Mouse (Mus musculus): ENCODE results near the gene Ncor2. TPM values are rescaled to one million over a fixed set of nuclear protein-coding genes. Genes with fewer than 3 reads are reported as not detected.

The Ncor2 gene
- total and polyA plus RNA-seq, 2 experiments, result 7.1 to 15.0 TPM

DNA sequence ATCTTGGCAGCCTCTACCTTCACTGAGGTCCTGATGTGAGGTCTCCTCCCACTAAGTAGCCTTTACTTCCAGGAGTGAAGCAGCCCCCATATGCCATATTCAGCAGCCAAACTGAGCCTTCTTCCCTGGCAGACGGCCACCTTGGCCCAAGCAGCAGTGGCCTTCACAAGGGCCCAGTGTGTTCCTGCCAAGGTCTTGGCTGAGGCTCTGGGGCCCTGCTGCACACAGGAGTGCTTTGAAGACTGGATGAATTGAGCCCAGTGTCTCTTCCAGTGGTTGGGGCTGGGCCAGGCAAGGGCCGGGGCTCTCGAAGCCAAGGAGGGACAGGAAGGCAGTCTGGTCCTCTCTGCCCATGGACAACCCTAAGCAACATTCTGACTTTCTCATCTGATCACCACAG, 42.8 kb upstream of the Ncor2 start:
- Histone ChIP-seq H3K27ac (replicated peaks; ENCODE audit: insufficient read depth, low read depth, low read length) (no peak overlapping the region), H3K27me3 (ENCODE audit: control insufficient read depth, insufficient read depth, low read length) (no peaks in the 10 kb centered on the region), H3K9ac (ENCODE audit: low read depth, low read length) (no peak overlapping the region), H3K36me3 (ENCODE audit: control insufficient read depth, insufficient read depth, low read length) (no peaks in the 10 kb centered on the region), H3K79me2 (ENCODE audit: control insufficient read depth, insufficient read depth, low read length) (no peaks in the 10 kb centered on the region), H3K4me1 (ENCODE audit: control insufficient read depth, insufficient read depth, low read length) (peaks cover 9% of the 10 kb centered on the region), H3K4me3 (ENCODE audit: insufficient read depth, low read depth, low read length) (no peak overlapping the region)
- DNase-seq (ENCODE audit: extremely low read depth, low read depth, low spot score), result no peak
- TF ChIP-seq POLR2A (IDR thresholded peaks at IDR 0.05; ENCODE audit: extremely low read depth, insufficient read depth, low read length) (no peak), CTCF (IDR thresholded peaks at IDR 0.05; ENCODE audit: low read depth, low read length) (no peak)
- 79% methylated on average over 3 of the region's 3 CpGs for WGBS

DNA sequence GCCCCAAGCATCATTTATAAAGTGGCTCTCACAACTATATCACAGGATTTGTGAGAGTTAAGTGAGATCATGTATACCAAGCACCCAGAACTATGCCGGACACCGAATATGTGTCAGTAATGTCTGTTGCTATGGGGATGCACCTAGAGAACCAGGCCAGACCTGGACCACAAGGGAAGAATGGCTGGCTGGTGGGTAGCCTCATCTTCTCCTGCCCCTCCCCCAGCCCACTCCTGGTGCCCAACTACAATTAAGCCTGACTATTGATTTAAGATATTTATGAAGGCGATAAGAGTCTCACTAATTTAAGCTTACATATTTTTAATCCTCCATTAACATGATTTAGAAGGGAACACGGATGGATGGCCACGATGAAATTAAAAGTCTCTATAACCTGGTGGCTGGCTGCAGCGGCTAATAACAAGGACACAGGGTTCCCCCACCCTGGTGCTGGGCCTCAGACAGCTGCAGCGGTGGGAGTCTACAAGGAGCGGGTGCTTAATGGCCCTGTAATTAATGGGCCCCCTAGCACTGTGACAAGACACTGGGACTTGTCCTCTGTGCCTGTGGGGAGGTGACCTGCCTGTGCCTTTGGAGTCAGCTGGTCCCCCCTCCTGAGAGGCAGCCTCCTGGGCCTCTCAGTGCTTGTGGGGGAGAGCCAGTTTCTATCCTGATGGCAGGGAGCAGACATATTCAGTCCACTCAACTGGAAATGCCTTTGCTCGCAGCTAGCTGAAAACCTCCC, 38.6 kb upstream of the Ncor2 start:
- Histone ChIP-seq H3K27ac (replicated peaks; ENCODE audit: insufficient read depth, low read depth, low read length) (no peak overlapping the region), H3K36me3 (ENCODE audit: control insufficient read depth, insufficient read depth, low read length) (no peaks in the 10 kb centered on the region), H3K27me3 (ENCODE audit: control insufficient read depth, insufficient read depth, low read length) (no peaks in the 10 kb centered on the region), H3K79me2 (ENCODE audit: control insufficient read depth, insufficient read depth, low read length) (no peaks in the 10 kb centered on the region), H3K4me3 (ENCODE audit: insufficient read depth, low read depth, low read length) (no peak overlapping the region), H3K9ac (ENCODE audit: low read depth, low read length) (no peak overlapping the region), H3K4me1 (ENCODE audit: control insufficient read depth, insufficient read depth, low read length) (peaks cover 5% of the 10 kb centered on the region; the same call in 1 of the 2 replicates)
- TF ChIP-seq CTCF (IDR thresholded peaks at IDR 0.05; ENCODE audit: low read depth, low read length), result no peak
- TF ChIP-seq POLR2A (IDR thresholded peaks at IDR 0.05; ENCODE audit: extremely low read depth, insufficient read depth, low read length), result no peak
- 94% methylated on average over 9 of the region's 9 CpGs for WGBS
- no peak for DNase-seq (ENCODE audit: extremely low read depth, low read depth, low spot score)

DNA sequence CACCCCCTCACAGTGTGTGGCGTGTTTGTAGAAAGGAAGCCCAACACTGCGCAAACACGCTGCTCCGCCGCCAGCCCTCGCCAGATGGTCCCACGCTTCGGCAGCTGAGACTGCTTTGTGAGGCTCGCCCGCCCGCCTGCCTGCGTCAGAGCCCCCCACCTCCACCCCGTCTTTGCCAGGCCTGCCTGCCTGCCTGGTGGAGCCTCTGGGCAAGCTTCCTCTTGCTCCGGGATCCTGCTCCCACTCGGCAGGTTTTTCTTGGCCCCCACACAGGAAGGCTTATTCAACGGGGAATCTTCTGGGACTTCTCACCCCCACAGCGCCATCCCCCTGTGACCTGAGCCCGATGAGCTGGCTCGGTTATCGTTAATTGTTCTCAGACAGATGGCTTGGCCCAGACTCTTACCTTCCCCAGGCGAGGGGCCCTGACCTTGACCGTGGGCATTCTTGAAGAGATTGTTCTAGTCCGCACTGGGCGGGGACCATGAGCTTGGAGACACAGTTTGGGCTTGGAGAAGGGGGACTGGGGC, 37.0 kb upstream of the Ncor2 start:
- WGBS, result 15% methylated on average over 24 of the region's 24 CpGs
- Histone ChIP-seq H3K36me3 (ENCODE audit: control insufficient read depth, insufficient read depth, low read length) (no peaks in the 10 kb centered on the region), H3K27me3 (ENCODE audit: control insufficient read depth, insufficient read depth, low read length) (no peaks in the 10 kb centered on the region), H3K27ac (replicated peaks; ENCODE audit: insufficient read depth, low read depth, low read length) (no peak overlapping the region), H3K79me2 (ENCODE audit: control insufficient read depth, insufficient read depth, low read length) (no peaks in the 10 kb centered on the region), H3K4me1 (ENCODE audit: control insufficient read depth, insufficient read depth, low read length) (peaks cover 5% of the 10 kb centered on the region; the same call in 1 of the 2 replicates), H3K9ac (ENCODE audit: low read depth, low read length) (peak overlapping the region; percentile 38), H3K4me3 (ENCODE audit: insufficient read depth, low read depth, low read length) (peak overlapping the region; percentile 8; the same call in 1 of the 2 replicates)
- DNase-seq (ENCODE audit: extremely low read depth, low read depth, low spot score), result no peak
- TF ChIP-seq CTCF (IDR thresholded peaks at IDR 0.05; ENCODE audit: low read depth, low read length) (no peak), POLR2A (IDR thresholded peaks at IDR 0.05; ENCODE audit: extremely low read depth, insufficient read depth, low read length) (no peak)

DNA sequence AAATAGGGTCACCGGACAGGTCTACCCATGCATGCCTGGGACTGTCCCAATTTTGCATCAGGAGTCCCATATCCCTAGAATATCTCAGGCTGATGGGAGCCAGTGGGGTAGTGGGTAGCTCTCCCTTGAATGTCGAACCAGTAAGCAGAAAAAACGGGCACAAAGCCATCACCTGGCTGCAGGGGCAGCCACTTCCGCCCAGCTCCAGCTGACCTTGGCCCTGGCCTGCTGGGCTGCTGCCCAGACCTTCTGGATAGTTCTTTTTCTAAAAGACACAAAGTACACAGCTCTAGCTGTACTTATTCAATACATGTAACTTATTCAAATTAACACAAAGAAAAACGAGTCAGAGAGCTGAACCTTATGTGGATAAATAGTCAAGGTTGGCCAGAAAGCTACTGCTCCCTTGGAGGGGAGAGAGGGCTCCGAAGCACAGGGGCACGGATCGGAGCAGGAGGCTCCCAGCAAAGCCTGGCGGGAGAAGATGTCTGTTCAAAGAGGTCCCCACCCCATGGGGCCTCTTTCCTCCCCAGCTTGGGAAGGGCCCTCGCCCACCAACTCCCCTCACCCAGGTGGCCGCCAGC, 36.4 kb upstream of the Ncor2 start:
- no peaks in the 10 kb centered on the region for H3K27me3 ChIP-seq (ENCODE audit: control insufficient read depth, insufficient read depth, low read length)
- H3K36me3 ChIP-seq (ENCODE audit: control insufficient read depth, insufficient read depth, low read length), result no peaks in the 10 kb centered on the region
- peak overlapping the region; percentile 38 for H3K9ac ChIP-seq (ENCODE audit: low read depth, low read length)
- peak; percentile 80 for DNase-seq (ENCODE audit: extremely low read depth, low read depth, low spot score)
- no peak overlapping the region for H3K27ac ChIP-seq (replicated peaks; ENCODE audit: insufficient read depth, low read depth, low read length)
- 9% methylated on average over 11 of the region's 11 CpGs for WGBS
- peaks cover 5% of the 10 kb centered on the region; the same call in 1 of the 2 replicates for H3K4me1 ChIP-seq (ENCODE audit: control insufficient read depth, insufficient read depth, low read length)
- TF ChIP-seq POLR2A (IDR thresholded peaks at IDR 0.05; ENCODE audit: extremely low read depth, insufficient read depth, low read length) (no peak), CTCF (IDR thresholded peaks at IDR 0.05; ENCODE audit: low read depth, low read length) (no peak)
- H3K79me2 ChIP-seq (ENCODE audit: control insufficient read depth, insufficient read depth, low read length), result no peaks in the 10 kb centered on the region
- H3K4me3 ChIP-seq (ENCODE audit: insufficient read depth, low read depth, low read length), result peak overlapping the region; percentile 8; the same call in 1 of the 2 replicates

DNA sequence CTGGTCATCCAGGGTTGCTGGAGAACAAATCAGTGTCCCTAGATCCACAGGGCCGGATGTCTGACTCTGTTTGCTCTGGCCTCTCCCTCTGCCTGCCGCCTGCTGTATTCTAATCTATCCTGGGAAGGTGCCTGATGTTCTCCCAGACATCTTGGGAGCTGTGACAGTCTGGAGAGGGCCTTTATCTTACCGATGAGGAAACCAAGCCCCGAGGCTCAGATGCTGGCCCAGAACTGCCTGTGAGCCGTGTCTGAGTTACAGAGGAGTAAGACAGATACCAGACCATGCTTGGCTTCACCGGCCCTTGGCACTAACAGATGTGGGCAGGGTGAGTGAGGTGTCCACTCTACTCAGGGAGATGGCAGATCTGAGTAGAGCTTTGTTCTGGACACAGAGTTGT, 35.0 kb upstream of the Ncor2 start:
- H3K9ac ChIP-seq (ENCODE audit: low read depth, low read length), result no peak overlapping the region
- peaks cover 5% of the 10 kb centered on the region; the same call in 1 of the 2 replicates for H3K4me1 ChIP-seq (ENCODE audit: control insufficient read depth, insufficient read depth, low read length)
- WGBS, result 45% methylated on average over 6 of the region's 6 CpGs
- H3K79me2 ChIP-seq (ENCODE audit: control insufficient read depth, insufficient read depth, low read length), result no peaks in the 10 kb centered on the region
- H3K27ac ChIP-seq (replicated peaks; ENCODE audit: insufficient read depth, low read depth, low read length), result no peak overlapping the region
- H3K36me3 ChIP-seq (ENCODE audit: control insufficient read depth, insufficient read depth, low read length), result no peaks in the 10 kb centered on the region
- H3K27me3 ChIP-seq (ENCODE audit: control insufficient read depth, insufficient read depth, low read length), result no peaks in the 10 kb centered on the region
- DNase-seq (ENCODE audit: extremely low read depth, low read depth, low spot score), result peak; percentile 66
- no peak overlapping the region for H3K4me3 ChIP-seq (ENCODE audit: insufficient read depth, low read depth, low read length)
- TF ChIP-seq POLR2A (IDR thresholded peaks at IDR 0.05; ENCODE audit: extremely low read depth, insufficient read depth, low read length), result no peak
- no peak for TF ChIP-seq CTCF (IDR thresholded peaks at IDR 0.05; ENCODE audit: low read depth, low read length)
